Mouse (Mus musculus) myocyte (in vitro differentiated cells): ENCODE measurements at regions not wholly inside any gene's neighbourhood (a gene's known extent, or its start where the extent isn't known, plus 50 kb on each side); places are given as distances from the start of the nearest gene placed in this dataset.

Experiments used
- CEBPB ChIP-seq: IDR thresholded peaks from 2 replicates; pipeline ENCODE4 v1.6.1; 2011; ENCODE audit warnings: mild to moderate bottlenecking, moderate library complexity; ENCODE audit not compliant: poor library complexity, insufficient read depth, severe bottlenecking
- E2F4 ChIP-seq: IDR thresholded peaks from one replicate; pipeline ENCODE4 v1.6.1; 2011; ENCODE audit warnings: mild to moderate bottlenecking, control low read depth, moderate library complexity; ENCODE audit not compliant: insufficient read depth
- MAX ChIP-seq: IDR thresholded peaks from one replicate; pipeline ENCODE4 v1.6.1; 2011; ENCODE audit warnings: low read depth, mild to moderate bottlenecking, control low read depth
- MYOD1 ChIP-seq, 3 experiments: IDR thresholded peaks; one replicate each; pipeline ENCODE4 v1.6.1; 2011; ENCODE audit warnings: control low read depth in 2 of 3, low read depth in 2 of 3, mild to moderate bottlenecking in 2 of 3, moderate library complexity in 1 of 3; ENCODE audit not compliant: insufficient read length in 2 of 3, control insufficient read depth in 1 of 3
- MYOG ChIP-seq, 3 experiments: IDR thresholded peaks; one replicate each; pipeline ENCODE4 v1.6.1; 2011; ENCODE audit warnings: control low read depth in 2 of 3, low read depth in 2 of 3, mild to moderate bottlenecking in 2 of 3; ENCODE audit not compliant: insufficient read length in 2 of 3, control insufficient read depth in 1 of 3, insufficient read depth in 1 of 3
- POLR2A ChIP-seq: IDR thresholded peaks from one replicate; pipeline ENCODE4 v1.6.1; 2011; ENCODE audit warnings: low read depth, mild to moderate bottlenecking, control low read depth, moderate library complexity; ENCODE audit not compliant: insufficient read length
- POLR2AphosphoS2 ChIP-seq: IDR thresholded peaks from one replicate; pipeline ENCODE4 v1.6.1; 2011; ENCODE audit warnings: low read depth, control low read depth; ENCODE audit not compliant: insufficient read length
- SRF ChIP-seq: IDR thresholded peaks from one replicate; pipeline ENCODE4 v1.6.1; 2011; ENCODE audit warnings: low read depth; ENCODE audit not compliant: control insufficient read depth, insufficient read length
- TCF12 ChIP-seq: IDR thresholded peaks from one replicate; pipeline ENCODE4 v1.6.1; 2011; ENCODE audit warnings: mild to moderate bottlenecking, control low read depth; ENCODE audit not compliant: poor library complexity, insufficient read depth, severe bottlenecking
- USF1 ChIP-seq: IDR thresholded peaks from one replicate; pipeline ENCODE4 v1.6.1; 2011; ENCODE audit warnings: low read depth, mild to moderate bottlenecking, control low read depth, moderate library complexity

GRCm38 (mm10) chr1:108026461-108026860 is 436.7 kb downstream of the Serpinb8 start:
- TF ChIP-seq USF1 (no peak), MAX (no peak), SRF (no peak), POLR2A (no peak), E2F4 (no peak), MYOG (IDR thresholded peaks at IDR 0.05; ENCODE audit: control insufficient read depth in 1 of 3, insufficient read depth in 1 of 3, insufficient read length in 2 of 3, low read depth in 2 of 3) (no peak), MYOD1 (IDR thresholded peaks at IDR 0.05; ENCODE audit: control insufficient read depth in 1 of 3, insufficient read length in 2 of 3, low read depth in 2 of 3) (no peak), CEBPB (no peak), TCF12 (no peak), POLR2AphosphoS2 (no peak)
